Mouse (Mus musculus) heart, postnatal 36 days (tissue): ENCODE data around the gene Gm6482. TPM values are rescaled to one million over a fixed set of nuclear protein-coding genes. Genes with fewer than 3 reads are reported as not detected.
"Not testable (repeated sequence)": the region's sequence is repeated elsewhere in the genome, so short reads cannot be mapped to it uniquely, and the experiment has no call there.

Experiments
- DNase-seq, 2 experiments: peaks; one replicate each; pipeline ENCODE4 v3.0.0; 2021 to 2022
- intact Hi-C: fragments of 180-260 bp; cut with DNase I; formaldehyde crosslinking; loops from one replicate; pipeline ENCODE4 v1.15.1; 2025
- total RNA-seq, 2 experiments: library from RNA; stranded (reverse); gene quantifications; 2 replicates each; pipeline ENCODE4 v1.2.3; 2021

Gene Gm6482
- not detected for total RNA-seq

- intact Hi-C loops, DNase-seq: not testable (repeated sequence)
Observed at GRCm38 (mm10) chr14:41408181-41408580, at the start of gene Gm6482. Gene Gm6482, minus strand, starts transcription at chr14:41408281.

GRCm38 (mm10) chr14:41453418-41453817 is 45.3 kb upstream of the Gm6482 start, which contains the start of gene Gm7954:
Gene Gm7954, minus strand, starts transcription at chr14:41453518.
- not testable (repeated sequence) for DNase-seq

GRCm38 (mm10) chr14:41425393-41426075 is 17.5 kb upstream of the Gm6482 start:
- intact Hi-C loops, DNase-seq: not testable (repeated sequence)

More at GRCm38 (mm10) chr14:41453418-41453817, 45.3 kb upstream of the Gm6482 start, which contains the start of gene Gm7954:
- intact Hi-C loops = not testable (repeated sequence)

- intact Hi-C loops, DNase-seq: not testable (repeated sequence)
Observed at GRCm38 (mm10) chr14:41424694-41425093, 16.6 kb upstream of the Gm6482 start.

GRCm38 (mm10) chr14:41386279-41386678 is 21.8 kb downstream of the Gm6482 start, which contains the start of gene Gm7945:
Gene Gm7945, minus strand, starts transcription at chr14:41386379.
- DNase-seq = not testable (repeated sequence)

More at GRCm38 (mm10) chr14:41386279-41386678, 21.8 kb downstream of the Gm6482 start, which contains the start of gene Gm7945:
- intact Hi-C loops = not testable (repeated sequence)

Other genes with a start within 250 kb of the Gm6482 start
- gene Sftpd, start 223.1 kb downstream of the Gm6482 start, total RNA-seq = not detected
- gene Gm2832, start 129.5 kb downstream of the Gm6482 start, total RNA-seq = not detected
- not detected for gene Gm5798, start 59.7 kb downstream of the Gm6482 start, total RNA-seq
- not detected for gene Gm7945, start 21.9 kb downstream of the Gm6482 start, total RNA-seq
- gene Gm7954, start 45.2 kb upstream of the Gm6482 start, total RNA-seq = not detected
- gene Gm3486, start 81.2 kb upstream of the Gm6482 start, total RNA-seq = not detected
- gene Gm7970, start 147.3 kb upstream of the Gm6482 start, total RNA-seq = not detected
- not detected for gene 1700049E17Rik2, start 164.9 kb upstream of the Gm6482 start, total RNA-seq
- gene Gm3072, start 216.3 kb upstream of the Gm6482 start, total RNA-seq = not detected
- not detected for gene Gm3676, start 238.2 kb upstream of the Gm6482 start, total RNA-seq